Mouse (Mus musculus) ES-Bruce4 (cell line): ENCODE results near the gene Cabp4. TPM values are rescaled to one million over a fixed set of nuclear protein-coding genes. Genes with fewer than 3 reads are reported as not detected.
A peak's percentile ranks its signal among the peaks of the same experiment; 100 is the strongest.

Experiments
- H3K27ac ChIP-seq: 2 replicates; pipeline ENCODE4 v1.5.1; 2012; ENCODE audit warnings: low read length, inconsistent platforms; ENCODE audit not compliant: insufficient read depth
- H3K27me3 ChIP-seq: 2 replicates; pipeline ENCODE4 v1.6.1; 2012; ENCODE audit warnings: mild to moderate bottlenecking, low read length, inconsistent platforms; ENCODE audit not compliant: control insufficient read depth, poor library complexity, insufficient read depth, severe bottlenecking
- H3K36me3 ChIP-seq: 2 replicates; pipeline ENCODE4 v1.6.1; 2012; ENCODE audit warnings: inconsistent platforms, mild to moderate bottlenecking, low read length, moderate library complexity; ENCODE audit not compliant: control insufficient read depth, poor library complexity, insufficient read depth, severe bottlenecking
- H3K4me1 ChIP-seq: one replicate; pipeline ENCODE4 v1.8.1; 2011; ENCODE audit warnings: low read length; ENCODE audit not compliant: control insufficient read depth, insufficient read depth
- H3K4me3 ChIP-seq: 2 replicates; pipeline ENCODE4 v1.5.1; 2011; ENCODE audit warnings: low read depth, mild to moderate bottlenecking, low read length
- H3K9ac ChIP-seq: 2 replicates; pipeline ENCODE4 v1.6.1; 2012; ENCODE audit warnings: low read depth, mild to moderate bottlenecking, inconsistent platforms; ENCODE audit not compliant: poor library complexity, severe bottlenecking
- H3K9me3 ChIP-seq: replicated peaks from 2 replicates; pipeline ENCODE4 v1.6.1; 2012; ENCODE audit warnings: mild to moderate bottlenecking, low read length, inconsistent platforms; ENCODE audit not compliant: control insufficient read depth, poor library complexity, insufficient read depth, severe bottlenecking
- CTCF ChIP-seq: IDR thresholded peaks from one replicate; pipeline ENCODE4 v1.8.1; 2011; ENCODE audit warnings: low read depth, low read length
- EP300 ChIP-seq: IDR thresholded peaks from 2 replicates; pipeline ENCODE4 v1.6.1; 2011; ENCODE audit warnings: low read depth, low read length; ENCODE audit not compliant: insufficient read depth
- POLR2A ChIP-seq: IDR thresholded peaks from one replicate; pipeline ENCODE4 v1.8.1; 2011; ENCODE audit warnings: low read length; ENCODE audit not compliant: insufficient read depth
- polyA plus RNA-seq: library from polyadenylated mRNA; stranded (reverse); fragments of >200 nt; gene quantifications from 2 replicates; pipeline ENCODE4 v1.2.4, GENCODE M21; 2011; ENCODE audit warnings: low read depth; ENCODE audit not compliant: missing spikeins, insufficient read depth, insufficient read length

Gene Cabp4
- not detected in 2 replicates for polyA plus RNA-seq

GRCm38 (mm10) chr19:4143759-4144268 is at the start of gene Cabp4:
TSS of gene Cabp4 (minus strand) at chr19:4144033.
- no peak for TF ChIP-seq POLR2A
- no peak for TF ChIP-seq EP300
- TF ChIP-seq CTCF: no peak
- no peak within 1 kb of the TSS for H3K9ac ChIP-seq
- no peaks in the 10 kb centered on the region for H3K36me3 ChIP-seq
- H3K27me3 ChIP-seq: no peaks in the 10 kb centered on the region
- H3K9me3 ChIP-seq: no peaks in the 10 kb centered on the region
- H3K27ac ChIP-seq: no peak within 1 kb of the TSS
- H3K4me1 ChIP-seq: no peaks in the 10 kb centered on the region
- H3K4me3 ChIP-seq: no peak within 1 kb of the TSS

GRCm38 (mm10) chr19:4193129-4193528 is 49.3 kb upstream of the Cabp4 start:
- no peaks in the 10 kb centered on the region for H3K9me3 ChIP-seq
- TF ChIP-seq CTCF: no peak
- no peak for TF ChIP-seq POLR2A
- no peak for TF ChIP-seq EP300
- H3K27ac ChIP-seq: no peak overlapping the region
- peak overlapping the region; percentile 97 for H3K9ac ChIP-seq
- H3K4me1 ChIP-seq: no peaks in the 10 kb centered on the region
- H3K27me3 ChIP-seq: no peaks in the 10 kb centered on the region
- H3K36me3 ChIP-seq: peaks cover 43% of the 10 kb centered on the region
- H3K4me3 ChIP-seq: peak overlapping the region; percentile 90

DNA sequence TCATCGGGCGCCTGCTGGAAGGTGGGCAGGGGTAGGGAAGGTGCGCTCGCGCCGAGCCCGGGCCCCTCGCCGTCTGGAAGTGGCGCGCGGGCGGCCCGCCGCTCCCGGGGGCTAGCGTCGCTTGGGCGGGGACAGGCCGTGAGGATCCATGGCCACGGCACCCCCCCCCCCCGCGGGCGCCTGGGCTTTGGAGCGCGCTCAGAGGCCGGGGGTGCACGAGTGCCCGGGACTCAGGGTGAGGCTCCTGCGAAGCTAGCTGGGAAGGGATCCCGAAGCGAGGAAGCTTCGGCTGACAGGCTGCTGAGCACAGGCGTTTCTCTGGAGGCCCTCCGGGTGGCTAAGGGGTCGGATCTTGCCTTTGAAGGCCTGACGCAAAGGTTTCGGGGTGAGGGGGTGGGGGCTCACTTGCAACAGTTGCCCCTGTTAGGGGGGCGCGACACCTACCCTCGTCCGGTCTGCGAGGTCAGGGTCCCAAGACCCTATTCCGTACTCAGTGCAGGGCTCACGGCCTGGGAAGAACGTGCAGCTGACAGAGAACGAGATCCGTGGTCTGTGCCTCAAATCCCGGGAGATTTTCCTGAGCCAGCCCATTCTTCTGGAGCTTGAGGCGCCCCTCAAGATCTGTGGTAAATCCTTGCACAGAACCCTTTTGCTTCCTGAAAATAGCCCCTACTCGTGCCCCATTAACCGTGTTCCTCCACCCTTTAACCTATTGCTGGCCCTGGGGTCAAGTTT is 48.6 kb upstream of the Cabp4 start:
- H3K9me3 ChIP-seq: no peaks in the 10 kb centered on the region
- peak overlapping the region; percentile 90 for H3K4me3 ChIP-seq
- H3K27ac ChIP-seq: no peak overlapping the region
- H3K4me1 ChIP-seq: no peaks in the 10 kb centered on the region
- TF ChIP-seq CTCF (no peak), POLR2A (no peak), EP300 (no peak)
- peaks cover 41% of the 10 kb centered on the region for H3K36me3 ChIP-seq
- H3K9ac ChIP-seq: peak overlapping the region; percentile 97
- no peaks in the 10 kb centered on the region for H3K27me3 ChIP-seq

DNA sequence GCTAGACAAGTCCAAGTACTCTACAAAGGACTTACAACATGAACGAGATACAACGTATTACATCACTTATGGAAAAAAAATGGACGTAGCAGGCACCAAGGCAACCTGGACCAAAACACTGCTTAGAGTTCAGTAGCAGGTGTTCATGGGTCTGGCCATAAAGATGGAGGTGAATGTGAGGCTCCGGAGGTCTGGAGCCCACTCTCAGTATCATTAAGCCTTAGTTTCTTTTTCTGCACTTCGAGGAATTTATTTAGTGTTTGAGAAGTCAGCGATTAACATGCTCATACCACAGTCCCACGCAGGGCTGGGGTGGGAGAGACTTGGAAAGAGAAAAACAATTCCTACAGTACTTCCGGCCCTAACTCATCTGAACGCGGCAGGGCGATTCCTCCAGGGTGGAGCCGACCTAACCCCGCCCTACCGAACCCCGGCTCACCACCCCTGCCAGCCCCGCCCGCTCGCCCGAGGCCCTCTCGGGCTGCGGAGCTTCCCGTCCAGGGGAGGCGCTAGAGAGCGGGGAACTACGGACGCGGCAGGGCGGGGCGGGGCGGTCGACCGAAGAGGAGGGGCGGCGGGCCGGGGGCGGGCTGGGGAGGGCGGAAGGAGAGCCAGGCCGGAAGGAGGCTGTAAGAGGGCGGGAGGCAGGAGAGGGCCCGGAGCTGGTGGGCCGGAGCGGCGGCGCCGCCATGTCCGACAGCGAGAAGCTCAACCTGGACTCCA is 47.9 kb upstream of the Cabp4 start, which contains the start of gene Ppp1ca:
Gene Ppp1ca, plus strand, starts transcription at position 538 of the 723 bp plus-strand sequence.
- Histone ChIP-seq H3K27me3 (no peaks in the 10 kb centered on the region), H3K9ac (peak within 1 kb of the TSS; percentile 97), H3K27ac (peak within 1 kb of the TSS; percentile 88), H3K9me3 (no peaks in the 10 kb centered on the region), H3K4me3 (peak within 1 kb of the TSS; percentile 90), H3K4me1 (no peaks in the 10 kb centered on the region), H3K36me3 (peaks cover 34% of the 10 kb centered on the region)
- TF ChIP-seq CTCF (peak; percentile 47), EP300 (no peak), POLR2A (peak; percentile 62)

DNA sequence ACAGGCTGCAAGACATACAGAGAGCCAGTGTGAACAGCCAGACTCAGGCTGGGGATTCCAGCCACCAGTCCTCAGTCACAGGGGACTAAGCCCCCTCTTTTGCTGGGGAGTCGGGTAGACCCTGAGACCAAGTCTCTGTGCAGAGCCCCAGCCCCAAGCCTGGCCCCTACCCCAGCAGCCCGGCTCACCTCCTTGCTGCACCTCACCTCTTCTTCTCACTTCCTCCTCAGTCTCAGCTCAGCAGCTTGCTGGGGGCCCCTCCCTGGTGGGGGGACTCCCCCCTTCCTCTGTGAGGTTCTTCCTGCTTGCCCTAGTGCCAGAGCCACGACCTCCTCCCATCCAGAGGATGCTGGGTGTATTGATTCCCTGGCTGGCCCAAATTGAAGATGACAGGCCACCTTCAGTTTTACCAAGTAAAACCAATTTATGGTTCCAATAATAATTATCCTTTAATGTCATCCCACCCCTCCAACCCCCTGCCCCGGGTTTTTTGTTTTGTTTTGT is 47.0 kb upstream of the Cabp4 start, which contains the start of gene Tbc1d10c:
Gene Tbc1d10c, minus strand, starts transcription at position 454 of the 504 bp plus-strand sequence.
- H3K4me1 ChIP-seq: no peaks in the 10 kb centered on the region
- no peaks in the 10 kb centered on the region for H3K27me3 ChIP-seq
- H3K9me3 ChIP-seq: no peaks in the 10 kb centered on the region
- peak within 1 kb of the TSS; percentile 97 for H3K9ac ChIP-seq
- peak within 1 kb of the TSS; percentile 90 for H3K4me3 ChIP-seq
- peaks cover 27% of the 10 kb centered on the region for H3K36me3 ChIP-seq
- H3K27ac ChIP-seq: peak within 1 kb of the TSS; percentile 88
- TF ChIP-seq CTCF: no peak
- no peak for TF ChIP-seq EP300
- no peak for TF ChIP-seq POLR2A
